In the genomic region with DNA sequence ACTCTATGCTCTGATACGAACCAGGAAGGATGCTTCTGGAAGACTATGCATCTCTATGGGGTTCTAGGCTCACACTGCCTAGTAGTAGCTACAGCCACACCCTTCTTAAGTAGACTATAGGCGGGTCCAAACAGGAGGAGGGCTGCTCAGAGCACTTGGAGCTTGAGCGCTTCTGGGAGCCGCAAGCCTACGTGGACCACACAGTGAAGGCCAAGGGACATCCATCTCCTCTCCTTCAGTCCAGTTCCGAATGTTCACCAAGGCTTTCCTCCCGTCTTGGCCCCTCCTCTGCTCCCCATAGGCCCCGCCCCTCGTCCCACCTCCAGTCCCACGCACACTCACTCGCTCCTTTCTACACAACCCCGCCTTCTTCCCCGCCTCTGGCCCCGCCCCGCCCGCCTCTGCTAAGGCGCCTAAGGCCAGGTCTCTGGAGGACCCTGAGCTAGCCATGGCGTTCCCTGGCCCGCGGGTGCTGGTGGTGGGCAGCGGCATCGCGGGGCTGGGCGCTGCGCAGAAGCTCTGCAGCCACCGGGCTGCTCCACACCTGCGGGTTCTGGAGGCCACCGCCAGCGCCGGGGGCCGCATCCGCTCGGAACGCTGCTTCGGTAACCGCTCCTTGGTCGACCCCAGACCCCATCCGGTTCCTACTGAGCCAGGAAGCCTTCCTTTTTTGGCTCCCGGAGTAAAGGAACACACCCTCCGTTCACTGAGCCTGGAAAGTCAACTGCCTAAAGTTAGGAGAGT, we compare ENCODE assay signal across 8 mouse cellular contexts. TPM values are rescaled to one million over a fixed set of nuclear protein-coding genes. Genes with fewer than 3 reads are reported as not detected.
DNase-seq lines count a peak whose midpoint lies in the region; ATAC-seq lines count a peak whose summit lies in the region.

No protein-coding gene starts in this region.

- no peaks in the 10 kb centered on the region for H3K27me3 ChIP-seq in hindbrain, embryonic 16.5 days (replicated peaks; ENCODE audit: control insufficient read depth, insufficient read depth, low read length)

- peak overlapping the region; percentile 85 for H3K9ac ChIP-seq in hindbrain, embryonic 16.5 days (ENCODE audit: low read depth, low read length)

- peak overlapping the region; percentile 75 for H3K4me2 ChIP-seq in hindbrain, embryonic 16.5 days (ENCODE audit: low read length)

- H3K4me3 ChIP-seq in hindbrain, embryonic 16.5 days (ENCODE audit: low read length): peak overlapping the region; percentile 78

- 0 out of 2 replicates have a peak, but pooled peaks cover 3% of the 10 kb centered on the region for H3K4me1 ChIP-seq in hindbrain, embryonic 16.5 days (ENCODE audit: control insufficient read depth, insufficient read depth, low read depth, low read length)

- no peaks in the 10 kb centered on the region for H3K9me3 ChIP-seq in hindbrain, embryonic 16.5 days (ENCODE audit: control insufficient read depth, low read length)

- peak; percentile 91 for ATAC-seq in activated CD4-positive, CD25-positive, alpha-beta regulatory T cell, adult 4 months
- peak; percentile 95 for ATAC-seq in common myeloid progenitor, adult 5-6 weeks (replicated peaks; ENCODE audit: low read depth, poor library complexity, severe bottlenecking)
- peak; percentile 99 for ATAC-seq in hindbrain, embryonic 16.5 days

- 0 out of 2 replicates have a peak overlapping the region, but pooled peaks have one; percentile 45 for H3K27ac ChIP-seq in hindbrain, embryonic 16.5 days (ENCODE audit: low read depth, low read length)

- 2% methylated on average over 40 of the region's 40 CpGs for WGBS in hindbrain, embryonic 16.5 days

- peaks cover 3% of the 10 kb centered on the region; the same call in 1 of the 2 replicates for H3K36me3 ChIP-seq in hindbrain, embryonic 16.5 days (ENCODE audit: control insufficient read depth, insufficient read depth, low read length)

- peak; percentile 96 for DNase-seq in gastrocnemius, adult 18-20 months (ENCODE audit: low spot score)
- peak; percentile 86 to 89 for DNase-seq in left cerebral cortex, adult 18-20 months (ENCODE audit: low spot score in 2 of 2)
- peak; percentile 96 for DNase-seq in lung, postnatal 4 days
- peak; percentile 93 for DNase-seq in retina, postnatal 1 day
- DNase-seq in thymus, postnatal 4 days: peak; percentile 96

RNA-seq across cellular contexts. Expression of a gene that starts 9.2 kb away (rescaled TPM):
- polyA plus RNA-seq in activated CD4-positive, CD25-positive, alpha-beta regulatory T cell, adult 4 months (2017; shearing (Covaris generic)): 10 to 100 TPM; 73.1 to 79.4 TPM
- total RNA-seq in common myeloid progenitor, adult 5-6 weeks (2017): 59.3 and 73.0 TPM in 2 replicates
- total RNA-seq in gastrocnemius, adult 18-20 months (2021): 100 to 1,000 TPM; 138 to 150 TPM
- 124 and 128 TPM in 2 replicates for polyA plus RNA-seq in hindbrain, embryonic 16.5 days (2015; fragmentation: Nextera tagmentation; extraction: Ambion mirVana)
- total RNA-seq in left cerebral cortex, adult 18-20 months (2021): 10 to 100 TPM; 54.7 to 55.9 TPM

RNA-seq across cellular contexts. Expression of a gene that starts 9.9 kb away (rescaled TPM):
- 1 to 10 TPM; 3.8 to 4.7 TPM for polyA plus RNA-seq in activated CD4-positive, CD25-positive, alpha-beta regulatory T cell, adult 4 months (2017; shearing (Covaris generic))
- 11.1 and 11.4 TPM in 2 replicates for total RNA-seq in common myeloid progenitor, adult 5-6 weeks (2017)
- total RNA-seq in gastrocnemius, adult 18-20 months (2021): 1 to 10 TPM; 3.2 to 4.0 TPM
- 8.9 and 9.9 TPM in 2 replicates for polyA plus RNA-seq in hindbrain, embryonic 16.5 days (2015; fragmentation: Nextera tagmentation; extraction: Ambion mirVana)
- total RNA-seq in left cerebral cortex, adult 18-20 months (2021): 1 to 10 TPM; 4.7 to 5.0 TPM

RNA-seq across cellular contexts. Expression of a gene that starts 11.9 kb away (rescaled TPM):
- 10 to 100 TPM; 27.7 to 34.1 TPM for polyA plus RNA-seq in activated CD4-positive, CD25-positive, alpha-beta regulatory T cell, adult 4 months (2017; shearing (Covaris generic))
- total RNA-seq in common myeloid progenitor, adult 5-6 weeks (2017): 13.6 and 21.2 TPM in 2 replicates
- 10 to 100 TPM; 27.8 to 30.9 TPM for total RNA-seq in gastrocnemius, adult 18-20 months (2021)
- 31.1 and 32.1 TPM in 2 replicates for polyA plus RNA-seq in hindbrain, embryonic 16.5 days (2015; fragmentation: Nextera tagmentation; extraction: Ambion mirVana)
- 10 to 100 TPM; 20.3 to 27.5 TPM for total RNA-seq in left cerebral cortex, adult 18-20 months (2021)

RNA-seq across cellular contexts. Expression of a gene that starts 23.2 kb away (rescaled TPM):
- polyA plus RNA-seq in activated CD4-positive, CD25-positive, alpha-beta regulatory T cell, adult 4 months (2017; shearing (Covaris generic)): 10 to 100 TPM in 1 of 2 experiments, 1 to 10 TPM in 1; 9.9 to 11.0 TPM
- 2.8 and 6.6 TPM in 2 replicates for total RNA-seq in common myeloid progenitor, adult 5-6 weeks (2017)
- 10 to 100 TPM; 37.3 to 44.0 TPM for total RNA-seq in gastrocnemius, adult 18-20 months (2021)
- 39.9 and 43.1 TPM in 2 replicates for polyA plus RNA-seq in hindbrain, embryonic 16.5 days (2015; fragmentation: Nextera tagmentation; extraction: Ambion mirVana)
- total RNA-seq in left cerebral cortex, adult 18-20 months (2021): 10 to 100 TPM; 51.3 to 51.4 TPM

RNA-seq across cellular contexts. Expression of a gene that starts 29.2 kb away (rescaled TPM):
- polyA plus RNA-seq in activated CD4-positive, CD25-positive, alpha-beta regulatory T cell, adult 4 months (2017; shearing (Covaris generic)): not detected
- not detected in 2 replicates for total RNA-seq in common myeloid progenitor, adult 5-6 weeks (2017)
- total RNA-seq in gastrocnemius, adult 18-20 months (2021): under 1 TPM in 1 of 2 experiments, not detected in 1; 0.07 TPM
- 30.8 and 31.2 TPM in 2 replicates for polyA plus RNA-seq in hindbrain, embryonic 16.5 days (2015; fragmentation: Nextera tagmentation; extraction: Ambion mirVana)
- total RNA-seq in left cerebral cortex, adult 18-20 months (2021): 100 to 1,000 TPM; 119 to 120 TPM

Comparison
In these comparisons a context has a peak if more than half of its experiments do, and no peak if none do; other contexts are left out.
1. Peak in every context shown above with its lines: DNase-seq, ATAC-seq, H3K4me3 ChIP-seq and H3K27ac ChIP-seq.